Mouse (Mus musculus): ENCODE data around the gene Cep350. TPM values are rescaled to one million over a fixed set of nuclear protein-coding genes. Genes with fewer than 3 reads are reported as not detected.
"Not testable (repeated sequence)": the region's sequence is repeated elsewhere in the genome, so short reads cannot be mapped to it uniquely, and the experiment has no call there.

The Cep350 gene
- polyA plus RNA-seq, 1 experiment: 3.4 TPM

DNA sequence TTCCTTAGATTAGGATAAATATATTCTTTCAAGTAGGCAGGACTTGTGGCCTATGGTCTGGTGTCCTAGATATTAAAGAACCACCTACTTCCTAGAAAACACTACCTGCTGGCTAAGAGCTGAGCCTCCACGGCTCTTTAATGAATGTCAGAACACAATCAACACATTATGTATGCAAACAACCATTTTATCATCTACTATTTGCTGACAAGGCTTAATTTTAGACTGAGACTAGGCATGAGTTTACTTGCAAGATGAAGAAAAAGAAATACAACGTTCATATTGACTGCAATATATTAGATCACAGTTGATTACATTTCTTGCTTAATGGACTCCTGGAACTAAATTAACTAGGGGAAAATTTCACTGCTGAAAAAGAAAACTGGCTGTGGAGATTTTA lies 38.4 kb downstream of the Cep350 start:
- H3K4me2 ChIP-seq (ENCODE audit: low read depth): no peak overlapping the region
- H3ac ChIP-seq (ENCODE audit: control insufficient read depth, insufficient read length): no peak overlapping the region
- peaks cover 42% of the 10 kb centered on the region for H3K36me3 ChIP-seq (ENCODE audit: control insufficient read depth, insufficient read depth)
- H3K4me3 ChIP-seq: no peak overlapping the region
- H3K27me3 ChIP-seq (ENCODE audit: control insufficient read depth, insufficient read depth, insufficient read length): no peaks in the 10 kb centered on the region
- H3K79me2 ChIP-seq (ENCODE audit: control insufficient read depth, insufficient read depth): no peaks in the 10 kb centered on the region
- TF ChIP-seq POLR2A (IDR thresholded peaks at IDR 0.05; ENCODE audit: insufficient read length, low read depth) (no peak), USF1 (IDR thresholded peaks at IDR 0.05; ENCODE audit: low read depth) (no peak), TCF12 (IDR thresholded peaks at IDR 0.05; ENCODE audit: insufficient read depth, poor library complexity, severe bottlenecking) (no peak), MAX (IDR thresholded peaks at IDR 0.05; ENCODE audit: low read depth) (no peak), REST (IDR thresholded peaks at IDR 0.05; ENCODE audit: insufficient read depth, insufficient read length) (no peak), POLR2AphosphoS2 (IDR thresholded peaks at IDR 0.05; ENCODE audit: insufficient read length, low read depth) (no peak), CEBPB (IDR thresholded peaks at IDR 0.05; ENCODE audit: insufficient read depth, poor library complexity, severe bottlenecking) (no peak), MYOG (IDR thresholded peaks at IDR 0.05; ENCODE audit: control insufficient read depth in 1 of 3, insufficient read depth in 1 of 3, insufficient read length in 2 of 3, low read depth in 2 of 3) (no peak)

DNA sequence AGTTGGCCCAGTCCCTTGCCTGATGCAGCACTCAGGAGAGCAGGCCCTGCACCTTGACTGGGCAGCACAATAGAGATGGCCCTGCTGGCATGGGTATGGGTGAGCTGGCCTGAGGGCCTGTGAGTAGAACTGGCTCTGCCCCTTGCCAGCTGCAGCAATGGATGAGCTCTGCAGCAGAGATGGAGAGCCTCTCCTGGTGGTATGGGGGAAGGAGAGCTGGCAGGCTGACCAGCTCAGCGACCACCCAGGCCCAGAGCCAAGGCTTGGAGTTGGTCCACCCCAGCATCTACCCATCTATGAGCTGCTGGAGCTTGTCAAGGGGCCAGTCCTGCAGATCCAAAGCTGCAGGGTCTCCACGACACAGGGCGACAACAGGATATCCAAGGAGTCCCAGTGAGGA lies 69.5 kb downstream of the Cep350 start:
- peaks cover 19% of the 10 kb centered on the region for H3K36me3 ChIP-seq (ENCODE audit: control insufficient read depth, insufficient read depth)

DNA sequence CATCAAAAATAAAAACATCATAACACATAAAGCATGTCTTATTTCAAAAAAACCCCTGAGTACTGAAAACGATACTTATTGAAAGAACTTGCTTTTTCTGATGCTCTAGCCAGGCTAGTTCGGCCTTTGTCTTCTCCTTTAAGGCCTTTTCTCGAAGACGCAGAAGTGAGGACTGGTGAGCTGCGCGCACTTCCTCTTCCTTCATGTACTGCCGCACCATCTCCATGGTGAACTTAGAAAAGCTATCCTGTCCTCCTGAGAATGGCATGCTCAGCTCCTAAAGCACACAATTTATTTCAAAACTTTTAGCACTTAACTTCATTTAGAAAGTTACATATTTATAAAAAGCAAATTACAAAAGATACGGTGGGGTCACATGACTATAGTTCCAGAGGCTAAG lies 71.7 kb downstream of the Cep350 start:
- H3ac ChIP-seq (ENCODE audit: control insufficient read depth, insufficient read length): no peak overlapping the region
- no peaks in the 10 kb centered on the region for H3K27me3 ChIP-seq (ENCODE audit: control insufficient read depth, insufficient read depth, insufficient read length)
- TF ChIP-seq POLR2AphosphoS2 (IDR thresholded peaks at IDR 0.05; ENCODE audit: insufficient read length, low read depth) (no peak), REST (IDR thresholded peaks at IDR 0.05; ENCODE audit: insufficient read depth, insufficient read length) (no peak), TCF12 (IDR thresholded peaks at IDR 0.05; ENCODE audit: insufficient read depth, poor library complexity, severe bottlenecking) (no peak), POLR2A (IDR thresholded peaks at IDR 0.05; ENCODE audit: insufficient read length, low read depth) (no peak), MYOG (IDR thresholded peaks at IDR 0.05; ENCODE audit: control insufficient read depth in 1 of 3, insufficient read depth in 1 of 3, insufficient read length in 2 of 3, low read depth in 2 of 3) (no peak)
- no peak overlapping the region for H3K4me2 ChIP-seq (ENCODE audit: low read depth)
- H3K79me2 ChIP-seq (ENCODE audit: control insufficient read depth, insufficient read depth): no peaks in the 10 kb centered on the region
- peaks cover 25% of the 10 kb centered on the region for H3K36me3 ChIP-seq (ENCODE audit: control insufficient read depth, insufficient read depth)
- no peak overlapping the region for H3K4me3 ChIP-seq

More for the DNA sequence above, 69.5 kb downstream of the Cep350 start:
- TF ChIP-seq MYOG (IDR thresholded peaks at IDR 0.05; ENCODE audit: control insufficient read depth in 1 of 3, insufficient read depth in 1 of 3, insufficient read length in 2 of 3, low read depth in 2 of 3) (no peak), POLR2AphosphoS2 (IDR thresholded peaks at IDR 0.05; ENCODE audit: insufficient read length, low read depth) (no peak), MAX (IDR thresholded peaks at IDR 0.05; ENCODE audit: low read depth) (no peak), POLR2A (IDR thresholded peaks at IDR 0.05; ENCODE audit: insufficient read length, low read depth) (no peak), USF1 (IDR thresholded peaks at IDR 0.05; ENCODE audit: low read depth) (no peak), REST (IDR thresholded peaks at IDR 0.05; ENCODE audit: insufficient read depth, insufficient read length) (no peak), E2F4 (IDR thresholded peaks at IDR 0.05; ENCODE audit: insufficient read depth) (no peak), MYOD1 (IDR thresholded peaks at IDR 0.05; ENCODE audit: control insufficient read depth in 1 of 3, insufficient read length in 2 of 3, low read depth in 2 of 3) (no peak), TCF12 (IDR thresholded peaks at IDR 0.05; ENCODE audit: insufficient read depth, poor library complexity, severe bottlenecking) (no peak), TCF3 (IDR thresholded peaks at IDR 0.05; ENCODE audit: insufficient read length, low read depth) (no peak), SRF (IDR thresholded peaks at IDR 0.05; ENCODE audit: control insufficient read depth, insufficient read length, low read depth) (no peak), CEBPB (IDR thresholded peaks at IDR 0.05; ENCODE audit: insufficient read depth, poor library complexity, severe bottlenecking) (no peak)
- Histone ChIP-seq H3K27me3 (ENCODE audit: control insufficient read depth, insufficient read depth, insufficient read length) (no peaks in the 10 kb centered on the region), H3K4me3 (no peak overlapping the region), H3ac (ENCODE audit: control insufficient read depth, insufficient read length) (no peak overlapping the region), H3K4me2 (ENCODE audit: low read depth) (no peak overlapping the region), H3K79me2 (ENCODE audit: control insufficient read depth, insufficient read depth) (no peaks in the 10 kb centered on the region)

DNA sequence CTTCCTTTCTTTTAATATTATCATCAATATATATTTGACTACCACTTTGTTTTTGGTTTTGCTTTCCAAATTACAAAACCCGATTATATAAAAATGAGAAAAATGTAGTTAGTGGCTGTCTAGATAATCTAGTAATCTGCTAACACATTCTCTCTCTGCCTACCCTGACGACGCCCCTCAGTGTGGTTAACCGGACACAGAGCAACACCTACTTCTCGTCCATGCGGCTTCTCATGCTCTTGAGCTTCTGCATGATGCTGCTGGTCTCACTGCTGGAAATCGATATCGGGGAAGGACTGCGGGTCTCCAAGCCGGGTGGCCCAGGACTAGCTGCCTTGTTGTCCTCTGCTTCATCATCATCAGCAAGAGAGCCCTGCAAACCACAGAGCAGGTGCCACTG lies 78.7 kb downstream of the Cep350 start:
- no peaks in the 10 kb centered on the region for H3K27me3 ChIP-seq (ENCODE audit: control insufficient read depth, insufficient read depth, insufficient read length)

DNA sequence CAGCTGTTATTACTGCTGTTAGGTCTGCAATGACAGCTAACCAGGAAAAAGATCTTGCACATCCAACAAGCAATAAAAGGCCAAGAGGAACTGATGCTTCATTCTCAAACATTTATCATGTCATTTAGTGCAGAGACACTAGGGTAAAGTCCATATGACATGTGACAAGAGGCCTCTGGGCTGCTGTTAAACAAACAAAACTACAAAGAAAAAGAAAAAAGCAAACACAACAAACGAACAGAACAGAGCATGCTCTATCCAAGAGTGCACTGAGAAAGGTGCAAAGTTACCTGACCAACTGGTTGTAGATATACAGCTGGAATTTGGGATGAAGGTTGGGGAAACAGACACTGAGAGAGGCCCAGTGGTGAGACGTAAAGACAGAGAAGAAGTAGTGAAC lies 86.2 kb downstream of the Cep350 start:
- TF ChIP-seq MYOD1 (IDR thresholded peaks at IDR 0.05; ENCODE audit: control insufficient read depth in 1 of 3, insufficient read length in 2 of 3, low read depth in 2 of 3) (no peak), TCF3 (IDR thresholded peaks at IDR 0.05; ENCODE audit: insufficient read length, low read depth) (no peak), MAX (IDR thresholded peaks at IDR 0.05; ENCODE audit: low read depth) (no peak), REST (IDR thresholded peaks at IDR 0.05; ENCODE audit: insufficient read depth, insufficient read length) (no peak), E2F4 (IDR thresholded peaks at IDR 0.05; ENCODE audit: insufficient read depth) (no peak), SRF (IDR thresholded peaks at IDR 0.05; ENCODE audit: control insufficient read depth, insufficient read length, low read depth) (no peak), USF1 (IDR thresholded peaks at IDR 0.05; ENCODE audit: low read depth) (no peak), POLR2A (IDR thresholded peaks at IDR 0.05; ENCODE audit: insufficient read length, low read depth) (no peak), TCF12 (IDR thresholded peaks at IDR 0.05; ENCODE audit: insufficient read depth, poor library complexity, severe bottlenecking) (no peak), MYOG (IDR thresholded peaks at IDR 0.05; ENCODE audit: control insufficient read depth in 1 of 3, insufficient read depth in 1 of 3, insufficient read length in 2 of 3, low read depth in 2 of 3) (no peak), CEBPB (IDR thresholded peaks at IDR 0.05; ENCODE audit: insufficient read depth, poor library complexity, severe bottlenecking) (no peak), POLR2AphosphoS2 (IDR thresholded peaks at IDR 0.05; ENCODE audit: insufficient read length, low read depth) (no peak)
- no peak overlapping the region for H3K4me3 ChIP-seq
- H3K36me3 ChIP-seq (ENCODE audit: control insufficient read depth, insufficient read depth): peaks cover 7% of the 10 kb centered on the region
- no peak overlapping the region for H3ac ChIP-seq (ENCODE audit: control insufficient read depth, insufficient read length)
- no peaks in the 10 kb centered on the region for H3K79me2 ChIP-seq (ENCODE audit: control insufficient read depth, insufficient read depth)
- H3K4me2 ChIP-seq (ENCODE audit: low read depth): no peak overlapping the region
- no peaks in the 10 kb centered on the region for H3K27me3 ChIP-seq (ENCODE audit: control insufficient read depth, insufficient read depth, insufficient read length)

More for the DNA sequence above, 78.7 kb downstream of the Cep350 start:
- Histone ChIP-seq H3K4me3 (no peak overlapping the region), H3K79me2 (ENCODE audit: control insufficient read depth, insufficient read depth) (no peaks in the 10 kb centered on the region), H3K4me2 (ENCODE audit: low read depth) (no peak overlapping the region), H3ac (ENCODE audit: control insufficient read depth, insufficient read length) (no peak overlapping the region), H3K36me3 (ENCODE audit: control insufficient read depth, insufficient read depth) (peaks cover 14% of the 10 kb centered on the region)
- no peak for TF ChIP-seq MYOG (IDR thresholded peaks at IDR 0.05; ENCODE audit: control insufficient read depth in 1 of 3, insufficient read depth in 1 of 3, insufficient read length in 2 of 3, low read depth in 2 of 3)
- no peak for TF ChIP-seq USF1 (IDR thresholded peaks at IDR 0.05; ENCODE audit: low read depth)
- no peak for TF ChIP-seq REST (IDR thresholded peaks at IDR 0.05; ENCODE audit: insufficient read depth, insufficient read length)
- no peak for TF ChIP-seq MYOD1 (IDR thresholded peaks at IDR 0.05; ENCODE audit: control insufficient read depth in 1 of 3, insufficient read length in 2 of 3, low read depth in 2 of 3)
- no peak for TF ChIP-seq CEBPB (IDR thresholded peaks at IDR 0.05; ENCODE audit: insufficient read depth, poor library complexity, severe bottlenecking)
- TF ChIP-seq MAX (IDR thresholded peaks at IDR 0.05; ENCODE audit: low read depth): no peak
- TF ChIP-seq POLR2AphosphoS2 (IDR thresholded peaks at IDR 0.05; ENCODE audit: insufficient read length, low read depth): no peak
- no peak for TF ChIP-seq POLR2A (IDR thresholded peaks at IDR 0.05; ENCODE audit: insufficient read length, low read depth)
- TF ChIP-seq TCF12 (IDR thresholded peaks at IDR 0.05; ENCODE audit: insufficient read depth, poor library complexity, severe bottlenecking): no peak
- no peak for TF ChIP-seq SRF (IDR thresholded peaks at IDR 0.05; ENCODE audit: control insufficient read depth, insufficient read length, low read depth)
- no peak for TF ChIP-seq E2F4 (IDR thresholded peaks at IDR 0.05; ENCODE audit: insufficient read depth)
- TF ChIP-seq TCF3 (IDR thresholded peaks at IDR 0.05; ENCODE audit: insufficient read length, low read depth): no peak

DNA sequence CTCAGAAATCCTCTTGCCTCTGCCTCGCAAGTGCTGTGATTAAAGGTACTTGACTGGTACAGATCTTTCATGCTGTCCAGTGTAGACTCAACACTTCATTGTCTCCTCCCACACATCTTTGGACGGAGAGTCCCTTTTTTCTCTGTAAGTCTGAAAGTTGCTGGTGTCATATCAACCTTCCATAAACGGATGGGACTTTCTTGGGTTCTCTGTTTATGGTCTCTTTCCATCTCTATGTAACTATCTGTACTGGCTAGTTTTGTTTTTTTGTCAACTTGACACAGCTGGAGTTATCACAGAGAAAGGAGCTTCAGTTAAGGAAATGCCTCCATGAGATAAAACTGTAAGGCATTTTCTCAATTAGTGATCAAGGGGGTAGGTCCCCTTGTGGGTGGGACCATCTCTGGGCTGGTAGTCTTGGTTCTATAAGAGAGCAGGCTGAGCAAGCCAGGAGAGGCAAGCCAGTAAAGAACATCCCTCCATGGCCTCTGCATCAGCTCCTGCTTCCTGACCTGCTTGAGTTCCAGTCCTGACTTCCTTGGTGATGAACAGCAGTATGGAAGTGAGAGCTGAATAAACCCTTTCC lies 90.3 kb downstream of the Cep350 start:
- H3K36me3 ChIP-seq (ENCODE audit: control insufficient read depth, insufficient read depth); H3K27me3 ChIP-seq (ENCODE audit: control insufficient read depth, insufficient read depth, insufficient read length); H3K4me2 ChIP-seq (ENCODE audit: low read depth); H3K79me2 ChIP-seq (ENCODE audit: control insufficient read depth, insufficient read depth); H3ac ChIP-seq (ENCODE audit: control insufficient read depth, insufficient read length); H3K4me3 ChIP-seq: not testable (repeated sequence)

Data from myocyte (in vitro differentiated cells).